Mouse (Mus musculus): ENCODE data around the gene Elf1.
A peak's percentile ranks its signal among the peaks of the same experiment; 100 is the strongest.

DNA sequence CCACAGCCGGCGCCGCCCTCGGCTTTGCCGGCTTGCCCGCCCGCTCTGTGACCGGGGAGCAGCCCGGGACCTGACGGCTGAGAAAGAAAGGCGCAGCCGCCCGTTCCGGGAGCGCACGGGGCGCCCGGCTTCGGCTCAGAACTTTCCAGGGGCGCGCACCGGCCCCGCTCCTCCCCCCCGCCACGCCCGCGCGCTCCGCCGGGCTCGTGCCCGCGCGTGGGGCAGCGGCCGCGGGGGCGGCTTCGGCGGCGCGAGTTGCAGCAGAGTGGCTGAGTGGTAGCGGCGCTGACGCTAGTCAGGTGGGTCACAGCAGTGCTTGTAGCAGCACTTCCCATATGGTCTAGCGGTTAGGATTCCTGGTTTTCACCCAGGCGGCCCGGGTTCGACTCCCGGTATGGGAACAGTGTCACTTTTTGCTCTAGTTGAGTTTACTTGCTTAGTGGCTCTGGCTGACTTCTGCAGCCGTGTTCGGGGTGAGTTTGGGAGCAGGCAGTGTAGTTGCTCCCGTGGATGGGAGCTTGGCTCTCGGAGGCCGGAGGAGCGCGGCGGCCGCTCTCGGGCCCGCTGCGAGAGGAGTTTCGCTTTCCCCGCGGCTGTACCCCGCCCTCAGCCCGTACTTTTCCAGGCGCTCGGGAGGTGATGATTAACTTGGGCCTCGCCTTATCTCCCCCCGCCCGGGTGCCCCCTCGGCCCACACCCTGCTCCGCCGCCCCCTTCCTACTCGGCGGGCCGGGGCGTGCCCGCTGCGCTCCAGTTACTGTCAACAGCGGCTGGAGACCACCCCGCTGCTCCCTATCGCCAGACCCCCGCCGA, 551 bp downstream of the Elf1 start, which contains the start of gene Wbp4:
- peak; percentile 37 for TF ChIP-seq E2F4 (IDR thresholded peaks at IDR 0.05; ENCODE audit: insufficient read depth)
- no peak for TF ChIP-seq TCF12 (IDR thresholded peaks at IDR 0.05; ENCODE audit: insufficient read depth, poor library complexity, severe bottlenecking)
- no peak for TF ChIP-seq USF1 (IDR thresholded peaks at IDR 0.05; ENCODE audit: low read depth)
- TF ChIP-seq POLR2AphosphoS2 (IDR thresholded peaks at IDR 0.05; ENCODE audit: insufficient read length, low read depth), result peak; percentile 92
- TF ChIP-seq POLR2A (IDR thresholded peaks at IDR 0.05; ENCODE audit: insufficient read length, low read depth), result peak; percentile 81
- TF ChIP-seq MAX (IDR thresholded peaks at IDR 0.05; ENCODE audit: low read depth), result no peak
- peak in 1 of 3 experiments; percentile 3 for TF ChIP-seq MYOG (IDR thresholded peaks at IDR 0.05; ENCODE audit: control insufficient read depth in 1 of 3, insufficient read depth in 1 of 3, insufficient read length in 2 of 3, low read depth in 2 of 3)
- no peak for TF ChIP-seq REST (IDR thresholded peaks at IDR 0.05; ENCODE audit: insufficient read depth, insufficient read length)
- no peak for TF ChIP-seq CEBPB (IDR thresholded peaks at IDR 0.05; ENCODE audit: insufficient read depth, poor library complexity, severe bottlenecking)
- peak; percentile 59 for TF ChIP-seq SRF (IDR thresholded peaks at IDR 0.05; ENCODE audit: control insufficient read depth, insufficient read length, low read depth)

Measured in myocyte (in vitro differentiated cells).